Mouse (Mus musculus) spleen, adult 2 months (tissue): Measurements from ENCODE around the gene Xrcc5.

ENCODE experiments used
- CTCF ChIP-seq: fragments of 200-500 bp; IDR thresholded peaks from 2 replicates; pipeline ENCODE4 v1.5.1; 2011; ENCODE audit warnings: mild to moderate bottlenecking, inconsistent platforms; ENCODE audit not compliant: insufficient read depth, insufficient read length, insufficient replicate concordance; ENCODE audit errors: extremely low read depth
- POLR2A ChIP-seq: fragments of 200-500 bp; IDR thresholded peaks from 2 replicates; pipeline ENCODE4 v1.6.1; 2011; ENCODE audit warnings: low read depth, low read length, inconsistent platforms

DNA sequence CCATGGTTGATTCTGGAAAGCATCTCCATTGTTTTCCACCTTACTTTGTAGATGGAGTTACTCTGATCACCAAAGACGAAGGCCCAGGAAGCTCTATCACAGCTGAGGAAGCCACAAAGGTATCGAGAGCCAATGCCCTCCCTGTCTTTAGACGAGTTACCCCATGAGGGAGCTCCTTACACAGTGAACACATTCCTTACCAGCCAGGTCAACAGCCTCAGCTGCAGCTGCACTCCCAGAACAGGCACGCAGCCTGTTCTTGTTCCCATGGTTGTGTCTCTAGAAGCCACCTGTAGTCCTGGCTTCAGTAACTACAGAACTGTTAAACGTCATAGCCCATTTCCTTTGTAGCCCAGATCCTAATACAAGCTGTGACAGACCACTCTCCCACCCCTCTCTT is 76.4 kb downstream of the Xrcc5 start:
- no peak for TF ChIP-seq CTCF
- no peak for TF ChIP-seq POLR2A
